Mouse (Mus musculus) heart, adult 2 months (tissue): Measurements from ENCODE around the gene Kansl1.

Source experiments
- CTCF ChIP-seq: fragments of 200-600 bp; IDR thresholded peaks from 2 replicates; pipeline ENCODE4 v1.8.1; 2022; ENCODE audit warnings: antibody characterized with exemption, mild to moderate bottlenecking, moderate library complexity
- POLR2A ChIP-seq: fragments of 200-500 bp; IDR thresholded peaks from 2 replicates; pipeline ENCODE4 v1.6.1; 2011; ENCODE audit warnings: mild to moderate bottlenecking, low read depth, low read length, control low read depth; ENCODE audit not compliant: insufficient read depth

DNA sequence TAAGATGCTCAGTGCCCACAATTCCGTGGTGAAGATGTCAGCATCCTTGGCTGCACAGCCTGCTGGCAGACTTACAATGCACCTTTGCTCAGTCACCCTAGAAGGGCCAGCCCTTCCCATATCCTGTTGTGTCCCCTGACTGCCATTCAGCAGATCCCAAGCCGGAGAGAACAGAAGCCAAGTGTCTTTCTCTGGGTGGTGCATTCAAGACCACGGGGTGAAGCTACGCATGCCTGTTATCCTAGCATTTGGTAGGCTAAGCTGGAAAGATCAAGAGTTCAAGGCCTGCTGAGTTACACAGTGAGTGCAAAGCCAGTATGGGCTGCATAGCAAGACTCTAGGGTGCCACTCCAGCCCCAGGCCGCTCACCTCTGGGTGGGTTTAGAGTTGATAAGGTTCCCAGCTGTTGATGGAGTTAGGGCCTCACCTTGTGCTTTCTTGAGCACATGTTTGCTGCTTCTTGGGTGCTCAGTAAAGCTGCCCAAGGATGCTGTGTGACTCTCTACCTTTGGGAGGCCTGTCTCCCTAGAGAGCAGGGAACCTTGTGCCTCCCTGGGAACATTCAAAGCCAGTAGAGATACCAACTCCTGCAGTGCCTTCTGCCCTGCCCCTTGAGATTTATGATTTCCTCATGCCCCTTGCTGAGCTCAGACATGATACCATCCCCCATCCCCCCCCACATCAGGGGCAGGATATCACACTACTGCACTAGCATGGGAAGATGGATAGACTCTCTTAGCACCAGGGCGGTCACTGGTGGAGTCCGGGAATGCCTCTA is 176.0 kb downstream of the Kansl1 start:
- no peak for TF ChIP-seq CTCF
- no peak for TF ChIP-seq POLR2A
